Mouse (Mus musculus) MEL (cell line): ENCODE measurements around the gene Ccdc102a. TPM values are rescaled to one million over a fixed set of nuclear protein-coding genes. Genes with fewer than 3 reads are reported as not detected.
A peak's percentile ranks its signal among the peaks of the same experiment; 100 is the strongest.

Source experiments
- DNase-seq: peaks from one replicate; pipeline ENCODE4 v3.0.0; 2011; ENCODE audit warnings: low read depth, low spot score
- H3K27ac ChIP-seq: 2 replicates; pipeline ENCODE4 v1.5.1; 2012; ENCODE audit warnings: low read depth, mild to moderate bottlenecking, control low read depth, low read length, moderate library complexity; ENCODE audit not compliant: control insufficient read depth
- H3K27me3 ChIP-seq, 2 experiments: fragments of 150-350 bp in 1 of 2; sonication (generic) in 1 of 2; 2 replicates each; pipeline ENCODE4 v1.6.1; 2012; ENCODE audit warnings: low read length in 2 of 2, mild to moderate bottlenecking in 2 of 2, improper control_type of control experiment in 1 of 2, moderate library complexity in 1 of 2; ENCODE audit not compliant: insufficient read depth in 2 of 2, control insufficient read depth in 1 of 2
- H3K36me3 ChIP-seq, 2 experiments: 2 replicates each; pipeline ENCODE4 v1.6.1; 2012 to 2014; ENCODE audit warnings: low read length in 2 of 2, improper control_type of control experiment in 1 of 2, inconsistent platforms in 1 of 2, mild to moderate bottlenecking in 1 of 2; ENCODE audit not compliant: insufficient read depth in 2 of 2, control insufficient read depth in 1 of 2
- H3K4me1 ChIP-seq, 2 experiments: fragments of 150-350 bp in 1 of 2; sonication (generic) in 1 of 2; 2 replicates each; pipeline ENCODE4 v1.6.1; 2012; ENCODE audit warnings: low read length in 2 of 2, improper control_type of control experiment in 1 of 2, mild to moderate bottlenecking in 1 of 2; ENCODE audit not compliant: insufficient read depth in 2 of 2, control insufficient read depth in 1 of 2
- H3K4me3 ChIP-seq, 2 experiments: fragments of 150-350 bp in 1 of 2; sonication (generic) in 1 of 2; 2 replicates each; pipeline ENCODE4 v1.5.1; 2012; ENCODE audit warnings: low read depth in 2 of 2, low read length in 2 of 2, mild to moderate bottlenecking in 2 of 2, moderate library complexity in 2 of 2, control low read depth in 1 of 2, improper control_type of control experiment in 1 of 2; ENCODE audit not compliant: control insufficient read depth in 1 of 2, insufficient read depth in 1 of 2
- H3K79me2 ChIP-seq: 2 replicates; pipeline ENCODE4 v1.6.1; 2012; ENCODE audit warnings: mild to moderate bottlenecking, low read length, moderate library complexity; ENCODE audit not compliant: control insufficient read depth, poor library complexity, insufficient read depth
- H3K9ac ChIP-seq: 2 replicates; pipeline ENCODE4 v1.6.1; 2012; ENCODE audit warnings: low read depth, mild to moderate bottlenecking, control low read depth, low read length, moderate library complexity; ENCODE audit not compliant: control insufficient read depth, poor library complexity, severe bottlenecking
- H3K9me3 ChIP-seq: fragments of 150-350 bp; sonication (generic); replicated peaks from 2 replicates; pipeline ENCODE4 v1.6.1; 2012; ENCODE audit warnings: mild to moderate bottlenecking, low read length, improper control_type of control experiment, moderate library complexity; ENCODE audit not compliant: insufficient read depth
- BHLHE40 ChIP-seq: IDR thresholded peaks from 2 replicates; pipeline ENCODE4 v1.6.1; 2012; ENCODE audit warnings: low read depth, mild to moderate bottlenecking, inconsistent platforms, low read length, improper control_type of control experiment, borderline replicate concordance
- CTCF ChIP-seq, 3 experiments: IDR thresholded peaks in 2 of 3; conservative IDR thresholded peaks in 1 of 3; 2 replicates each; pipeline ENCODE4 v1.5.1; 2011 to 2012; ENCODE audit warnings: low read length in 3 of 3, low read depth in 2 of 3, mild to moderate bottlenecking in 2 of 3, improper control_type of control experiment in 1 of 3, inconsistent platforms in 1 of 3, mixed read lengths in 1 of 3, moderate library complexity in 1 of 3; ENCODE audit not compliant: control insufficient read depth in 1 of 3, insufficient read depth in 1 of 3, poor library complexity in 1 of 3, severe bottlenecking in 1 of 3
- ELF1 ChIP-seq: IDR thresholded peaks from 2 replicates; pipeline ENCODE4 v1.6.1; 2014; ENCODE audit warnings: low read depth, mild to moderate bottlenecking, inconsistent platforms, low read length, improper control_type of control experiment, moderate library complexity
- EP300 ChIP-seq, 2 experiments: IDR thresholded peaks; 2 replicates each; pipeline ENCODE4 v1.6.1; 2011; ENCODE audit warnings: improper control_type of control experiment in 2 of 2, low read length in 2 of 2, low read depth in 1 of 2, mild to moderate bottlenecking in 1 of 2
- HCFC1 ChIP-seq: IDR thresholded peaks from 2 replicates; pipeline ENCODE4 v1.6.1; 2012; ENCODE audit warnings: low read depth, mild to moderate bottlenecking, inconsistent platforms, low read length, improper control_type of control experiment, moderate library complexity
- KAT2A ChIP-seq: conservative IDR thresholded peaks from 2 replicates; pipeline ENCODE4 v1.6.1; 2012; ENCODE audit warnings: low read depth, low read length, improper control_type of control experiment, inconsistent platforms
- MAFK ChIP-seq: IDR thresholded peaks from 2 replicates; pipeline ENCODE4 v1.6.1; 2011; ENCODE audit warnings: low read depth, mild to moderate bottlenecking, low read length, improper control_type of control experiment, borderline replicate concordance
- MAX ChIP-seq: IDR thresholded peaks from 2 replicates; pipeline ENCODE4 v1.6.1; 2011; ENCODE audit warnings: low read length, improper control_type of control experiment
- MAZ ChIP-seq: IDR thresholded peaks from 2 replicates; pipeline ENCODE4 v1.6.1; 2012; ENCODE audit warnings: low read depth, mild to moderate bottlenecking, inconsistent platforms, low read length, improper control_type of control experiment
- MXI1 ChIP-seq: IDR thresholded peaks from 2 replicates; pipeline ENCODE4 v1.6.1; 2011; ENCODE audit warnings: mild to moderate bottlenecking, low read depth, low read length, improper control_type of control experiment
- MYB ChIP-seq: IDR thresholded peaks from 2 replicates; pipeline ENCODE4 v1.6.1; 2011; ENCODE audit warnings: mild to moderate bottlenecking, low read depth, low read length, improper control_type of control experiment
- MYC ChIP-seq: IDR thresholded peaks from 2 replicates; pipeline ENCODE4 v1.6.1; 2011; ENCODE audit warnings: low read depth, mild to moderate bottlenecking, low read length, improper control_type of control experiment, moderate library complexity
- POLR2A ChIP-seq, 2 experiments: IDR thresholded peaks; 2 replicates each; pipeline ENCODE4 v1.6.1; 2011 to 2012; ENCODE audit warnings: low read length in 2 of 2, mild to moderate bottlenecking in 2 of 2, control low read depth in 1 of 2, improper control_type of control experiment in 1 of 2, low read depth in 1 of 2, moderate library complexity in 1 of 2; ENCODE audit not compliant: control insufficient read depth in 1 of 2, insufficient read depth in 1 of 2, poor library complexity in 1 of 2
- RAD21 ChIP-seq: IDR thresholded peaks from 2 replicates; pipeline ENCODE4 v1.6.1; 2011; ENCODE audit warnings: mild to moderate bottlenecking, low read depth, low read length, improper control_type of control experiment
- RCOR1 ChIP-seq: IDR thresholded peaks from 2 replicates; pipeline ENCODE4 v1.6.1; 2012; ENCODE audit warnings: low read depth, mild to moderate bottlenecking, inconsistent platforms, low read length, improper control_type of control experiment
- SIN3A ChIP-seq: IDR thresholded peaks from 2 replicates; pipeline ENCODE4 v1.6.1; 2012; ENCODE audit warnings: low read length, improper control_type of control experiment, inconsistent platforms
- SMC3 ChIP-seq: IDR thresholded peaks from 2 replicates; pipeline ENCODE4 v1.6.1; 2011; ENCODE audit warnings: low read depth, low read length, improper control_type of control experiment
- TBP ChIP-seq: IDR thresholded peaks from 2 replicates; pipeline ENCODE4 v1.8.0; 2011; ENCODE audit warnings: low read depth, low read length, improper control_type of control experiment
- TCF12 ChIP-seq: IDR thresholded peaks from 2 replicates; pipeline ENCODE4 v1.6.1; 2014; ENCODE audit warnings: low read depth, mild to moderate bottlenecking, inconsistent platforms, low read length, improper control_type of control experiment, moderate library complexity
- UBTF ChIP-seq: IDR thresholded peaks from 2 replicates; pipeline ENCODE4 v1.6.1; 2012; ENCODE audit warnings: low read depth, mild to moderate bottlenecking, inconsistent platforms, low read length, improper control_type of control experiment, moderate library complexity, borderline replicate concordance; ENCODE audit not compliant: insufficient read depth
- USF2 ChIP-seq, 2 experiments: IDR thresholded peaks; 2 replicates each; pipeline ENCODE4 v1.6.1; 2011 to 2012; ENCODE audit warnings: improper control_type of control experiment in 2 of 2, low read length in 2 of 2, borderline replicate concordance in 1 of 2, inconsistent platforms in 1 of 2, low read depth in 1 of 2, mild to moderate bottlenecking in 1 of 2; ENCODE audit not compliant: insufficient read depth in 1 of 2
- ZC3H11A ChIP-seq: IDR thresholded peaks from 2 replicates; pipeline ENCODE4 v1.6.1; 2012; ENCODE audit warnings: low read depth, mild to moderate bottlenecking, inconsistent platforms, low read length, improper control_type of control experiment
- ZMIZ1 ChIP-seq: IDR thresholded peaks from 2 replicates; pipeline ENCODE4 v1.6.1; 2012; ENCODE audit warnings: low read depth, mild to moderate bottlenecking, inconsistent platforms, low read length, improper control_type of control experiment, moderate library complexity
- ZNF384 ChIP-seq: IDR thresholded peaks from 2 replicates; pipeline ENCODE4 v1.6.1; 2012; ENCODE audit warnings: low read depth, mild to moderate bottlenecking, inconsistent platforms, low read length, improper control_type of control experiment
- polyA plus RNA-seq, 2 experiments: library from polyadenylated mRNA; stranded (reverse) in 1 of 2; unstranded in 1 of 2; fragments of >175 nt in 1 of 2; fragments of >200 nt in 1 of 2; gene quantifications; 2 replicates each; pipeline versions ENCODE4 v1.2.1 to v1.2.4; 2012; ENCODE audit warnings: low replicate concordance in 2 of 2, low read depth in 1 of 2; ENCODE audit not compliant: insufficient read length in 2 of 2, insufficient read depth in 1 of 2, missing spikeins in 1 of 2
- total RNA-seq: library from RNA; depleted of rRNA; stranded (reverse); fragments of 300-350 nt; gene quantifications from 2 replicates; pipeline ENCODE4 v1.2.3, GENCODE M21; 2012

The Ccdc102a gene
- total and polyA plus RNA-seq, 3 experiments, result 1.7 to 6.8 TPM; not detected in 1

GRCm38 (mm10) chr8:94950046-94950445, 32.1 kb upstream of the Ccdc102a start:
- peaks cover 0 to 1% of the 10 kb centered on the region in 2 experiments; a peak in 1 of 4 replicates for H3K27me3 ChIP-seq
- TF ChIP-seq MYB, result no peak
- TF ChIP-seq USF2 (IDR thresholded peaks at IDR 0.05; ENCODE audit: borderline replicate concordance in 1 of 2, insufficient read depth in 1 of 2, low read depth in 1 of 2, low read length in 2 of 2), result no peak
- TF ChIP-seq POLR2A (IDR thresholded peaks at IDR 0.05; ENCODE audit: control insufficient read depth in 1 of 2, insufficient read depth in 1 of 2, low read depth in 1 of 2, low read length in 2 of 2, poor library complexity in 1 of 2), result no peak
- TF ChIP-seq ZC3H11A, result peak; percentile 91
- no peak for TF ChIP-seq KAT2A
- no peak for TF ChIP-seq RCOR1
- no peak for TF ChIP-seq MXI1
- TF ChIP-seq ZMIZ1, result no peak
- peak; percentile 96 for TF ChIP-seq SMC3
- no peak for TF ChIP-seq UBTF
- no peak for TF ChIP-seq MAX
- 0 out of 2 replicates have a peak, but pooled peaks have one; percentile 28 for TF ChIP-seq SIN3A
- no peak for TF ChIP-seq MAFK
- TF ChIP-seq RAD21, result peak; percentile 91
- no peak for TF ChIP-seq MAZ
- TF ChIP-seq BHLHE40, result no peak
- no peak for TF ChIP-seq TBP
- TF ChIP-seq HCFC1, result no peak
- no peak for TF ChIP-seq MYC
- TF ChIP-seq ELF1, result no peak
- TF ChIP-seq ZNF384, result no peak
- TF ChIP-seq EP300 (IDR thresholded peaks at IDR 0.05; ENCODE audit: low read depth in 1 of 2, low read length in 2 of 2), result no peak
- TF ChIP-seq TCF12, result no peak
- peak; percentile 89 to 99 (median 94) for TF ChIP-seq CTCF (IDR thresholded peaks at IDR 0.05 in 2 of 3, conservative IDR thresholded peaks at IDR 0.05 in 1 of 3; ENCODE audit: control insufficient read depth in 1 of 3, insufficient read depth in 1 of 3, low read depth in 2 of 3, low read length in 3 of 3, poor library complexity in 1 of 3, severe bottlenecking in 1 of 3)
- no peak overlapping the region for H3K27ac ChIP-seq
- H3K4me1 ChIP-seq, result peaks cover 0 to 10% of the 10 kb centered on the region in 2 experiments; a peak in 2 of 4 replicates
- no peaks in the 10 kb centered on the region for H3K36me3 ChIP-seq
- no peak overlapping the region for H3K4me3 ChIP-seq
- DNase-seq, result peak; percentile 78
- H3K79me2 ChIP-seq, result no peaks in the 10 kb centered on the region
- no peaks in the 10 kb centered on the region for H3K9me3 ChIP-seq
- H3K9ac ChIP-seq, result no peak overlapping the region
